Mouse (Mus musculus): Measurements from ENCODE around the gene Mex3b.

GRCm38 (mm10) chr7:82864260-82864990 is 2.7 kb upstream of the Mex3b start:
- TF ChIP-seq CTCF (IDR thresholded peaks at IDR 0.05; ENCODE audit: control insufficient read depth, insufficient read depth, insufficient read length) (no peak), USF1 (IDR thresholded peaks at IDR 0.05; ENCODE audit: low read depth) (no peak), MYOD1 (IDR thresholded peaks at IDR 0.05; ENCODE audit: control insufficient read depth, insufficient read length, low read depth) (no peak), MAX (IDR thresholded peaks at IDR 0.05) (no peak), CEBPB (IDR thresholded peaks at IDR 0.05; ENCODE audit: low read depth) (no peak), MYOG (IDR thresholded peaks at IDR 0.05; ENCODE audit: control insufficient read depth, extremely low read depth, insufficient read length) (no peak)
